Mouse (Mus musculus) liver, postnatal 0 days (tissue): ENCODE measurements around the gene Rffl. TPM values are rescaled to one million over a fixed set of nuclear protein-coding genes. Genes with fewer than 3 reads are reported as not detected.
"Not testable (repeated sequence)": the region's sequence is repeated elsewhere in the genome, so short reads cannot be mapped to it uniquely, and the experiment has no call there.

Experiments used
- ATAC-seq: fragments of 200-750 bp; cut with Nextera tagmentation; 2 replicates; pipeline ENCODE4 v1.8.0; 2017; ENCODE audit warnings: mild to moderate bottlenecking, moderate library complexity
- DNase-seq: peaks from one replicate; pipeline ENCODE4 v3.0.0-alpha.2; 2016
- H3K27ac ChIP-seq: fragments of 300-500 bp; sonication (generic); 2 replicates; pipeline ENCODE4 v1.5.1; 2014; ENCODE audit warnings: antibody characterized with exemption, moderate library complexity, mild to moderate bottlenecking, low read depth
- H3K27me3 ChIP-seq: fragments of 300-500 bp; sonication (generic); 2 replicates; pipeline ENCODE4 v1.6.1; 2014; ENCODE audit warnings: low read length, control low read depth, mixed read lengths; ENCODE audit not compliant: insufficient read depth
- H3K36me3 ChIP-seq: fragments of 300-500 bp; sonication (generic); replicated peaks from 2 replicates; pipeline ENCODE4 v1.6.1; 2014; ENCODE audit warnings: mild to moderate bottlenecking, control low read depth, low read length, moderate library complexity, mixed read lengths; ENCODE audit not compliant: insufficient read depth
- H3K4me1 ChIP-seq: fragments of 300-500 bp; sonication (generic); 2 replicates; pipeline ENCODE4 v1.6.1; 2014; ENCODE audit warnings: antibody characterized with exemption, mild to moderate bottlenecking, control low read depth; ENCODE audit not compliant: insufficient read depth
- H3K4me2 ChIP-seq: fragments of 300-500 bp; sonication (generic); 2 replicates; pipeline ENCODE4 v1.6.1; 2014; ENCODE audit warnings: low read depth, mild to moderate bottlenecking, low read length, moderate library complexity, mixed read lengths
- H3K4me3 ChIP-seq: fragments of 300-500 bp; sonication (generic); 2 replicates; pipeline ENCODE4 v1.5.1; 2014; ENCODE audit warnings: low read depth, low read length
- H3K9ac ChIP-seq: fragments of 300-500 bp; sonication (generic); replicated peaks from 2 replicates; pipeline ENCODE4 v1.6.1; 2014; ENCODE audit warnings: mild to moderate bottlenecking, moderate library complexity
- H3K9me3 ChIP-seq: fragments of 300-500 bp; sonication (generic); 2 replicates; pipeline ENCODE4 v1.6.1; 2016; ENCODE audit warnings: mild to moderate bottlenecking, control low read depth, low read length, mixed read lengths
- CTCF ChIP-seq: sonication (generic); IDR thresholded peaks from 2 replicates; pipeline ENCODE4 v1.5.1; 2016; ENCODE audit warnings: antibody characterized with exemption, low read depth
- EP300 ChIP-seq: IDR thresholded peaks from 2 replicates; pipeline ENCODE4 v1.6.1; 2016; ENCODE audit warnings: antibody characterized with exemption, low read depth, mild to moderate bottlenecking
- WGBS: fragments of 180-500 bp; shearing (Covaris S2); extraction: QIAGEN DNeasy Blood & Tissue Kit; methylation state at CpG from one replicate; pipeline ENCODE4 v1.1.7; 2014; ENCODE audit not compliant: insufficient replicate concordance; 5-methylcytosine and 5-hydroxymethylcytosine counted together
- polyA plus RNA-seq: library from polyadenylated mRNA; unstranded; fragments of >200 nt; fragmentation: Nextera tagmentation; extraction: Ambion mirVana; gene quantifications from 2 replicates; pipeline ENCODE4 v1.2.1, GENCODE M21; 2015

Gene Rffl
- polyA plus RNA-seq, 1 experiment from 2014 or later: 11.3 TPM

- Histone ChIP-seq H3K9ac (peak overlapping the region; percentile 76), H3K4me2 (peak overlapping the region; percentile 80), H3K4me1 (peaks cover 39% of the 10 kb centered on the region), H3K27ac (peak overlapping the region; percentile 96), H3K4me3 (peak overlapping the region; percentile 44), H3K9me3 (no peaks in the 10 kb centered on the region), H3K27me3 (no peaks in the 10 kb centered on the region), H3K36me3 (peaks cover 7% of the 10 kb centered on the region; the same call in 1 of the 2 replicates)
- ATAC-seq (peak; percentile 95), DNase-seq (peak; percentile 88)
- TF ChIP-seq CTCF: peak; percentile 78
- no peak for TF ChIP-seq EP300
- 11% methylated on average over 16 of the region's 16 CpGs for WGBS
These were observed 25.5 kb downstream of the Rffl start for GRCm38 (mm10) chr11:82845415-82846078.

- 41% methylated on average over 11 of the region's 11 CpGs for WGBS
- Histone ChIP-seq H3K9me3 (no peaks in the 10 kb centered on the region), H3K27me3 (no peaks in the 10 kb centered on the region), H3K27ac (peak overlapping the region; percentile 96), H3K4me1 (peaks cover 36% of the 10 kb centered on the region), H3K9ac (peak overlapping the region; percentile 76), H3K36me3 (peaks cover 8% of the 10 kb centered on the region; the same call in 1 of the 2 replicates), H3K4me3 (peak overlapping the region; percentile 44), H3K4me2 (peak overlapping the region; percentile 80)
- DNase-seq (peak; percentile 26), ATAC-seq (no peak)
- no peak for TF ChIP-seq CTCF
- TF ChIP-seq EP300: no peak
These were observed 26.1 kb downstream of the Rffl start for GRCm38 (mm10) chr11:82844771-82845414.

GRCm38 (mm10) chr11:82838511-82838910 is 32.5 kb downstream of the Rffl start:
- H3K36me3 ChIP-seq: peaks cover 5% of the 10 kb centered on the region
- no peak overlapping the region for H3K9ac ChIP-seq
- ATAC-seq: no peak
- DNase-seq: no peak
- H3K9me3 ChIP-seq: no peaks in the 10 kb centered on the region
- no peak overlapping the region for H3K4me2 ChIP-seq
- no peaks in the 10 kb centered on the region for H3K27me3 ChIP-seq
- peaks cover 14% of the 10 kb centered on the region; the same call in 1 of the 2 replicates for H3K4me1 ChIP-seq
- 84% methylated on average over 5 of the region's 5 CpGs for WGBS
- H3K4me3 ChIP-seq: no peak overlapping the region
- H3K27ac ChIP-seq: no peak overlapping the region
- no peak for TF ChIP-seq EP300
- TF ChIP-seq CTCF: no peak

- peaks cover 9% of the 10 kb centered on the region; the same call in 1 of the 2 replicates for H3K4me1 ChIP-seq
- no peaks in the 10 kb centered on the region for H3K27me3 ChIP-seq
- TF ChIP-seq EP300 (no peak), CTCF (no peak)
- H3K36me3 ChIP-seq: peaks cover 5% of the 10 kb centered on the region
- no peak overlapping the region for H3K4me3 ChIP-seq
- DNase-seq (no peak), ATAC-seq (no peak)
- H3K27ac ChIP-seq: no peak overlapping the region
- WGBS: 58% methylated on average over 7 of the region's 7 CpGs
- H3K4me2 ChIP-seq: no peak overlapping the region
- no peaks in the 10 kb centered on the region for H3K9me3 ChIP-seq
- H3K9ac ChIP-seq: no peak overlapping the region
These were observed 33.2 kb downstream of the Rffl start for GRCm38 (mm10) chr11:82837848-82838247.

- H3K9me3 ChIP-seq: no peaks in the 10 kb centered on the region
- ATAC-seq (no peak), DNase-seq (no peak)
- H3K27ac ChIP-seq: no peak overlapping the region
- H3K4me3 ChIP-seq: no peak overlapping the region
- no peaks in the 10 kb centered on the region for H3K27me3 ChIP-seq
- TF ChIP-seq EP300 (no peak), CTCF (no peak)
- H3K9ac ChIP-seq: no peak overlapping the region
- 81% methylated on average over 7 of the region's 7 CpGs for WGBS
- peaks cover 7% of the 10 kb centered on the region for H3K36me3 ChIP-seq
- peaks cover 9% of the 10 kb centered on the region; the same call in 1 of the 2 replicates for H3K4me1 ChIP-seq
- no peak overlapping the region for H3K4me2 ChIP-seq
These were observed 33.8 kb downstream of the Rffl start for GRCm38 (mm10) chr11:82837192-82837591.

- no peak overlapping the region for H3K9ac ChIP-seq
- no peaks in the 10 kb centered on the region for H3K27me3 ChIP-seq
- H3K9me3 ChIP-seq: no peaks in the 10 kb centered on the region
- ATAC-seq: no peak
- peaks cover 14% of the 10 kb centered on the region for H3K36me3 ChIP-seq
- no peak overlapping the region for H3K4me3 ChIP-seq
- TF ChIP-seq EP300 (no peak), CTCF (no peak)
- H3K4me1 ChIP-seq: peaks cover 15% of the 10 kb centered on the region; the same call in 1 of the 2 replicates
- no peak overlapping the region for H3K27ac ChIP-seq
- DNase-seq: no peak
- 75% methylated on average over 11 of the region's 11 CpGs for WGBS
- no peak overlapping the region for H3K4me2 ChIP-seq
These were observed 35.2 kb downstream of the Rffl start for GRCm38 (mm10) chr11:82835616-82836432.

- H3K36me3 ChIP-seq: peaks cover 16% of the 10 kb centered on the region
- H3K4me1 ChIP-seq: peaks cover 15% of the 10 kb centered on the region; the same call in 1 of the 2 replicates
- not testable (repeated sequence) for H3K4me3 ChIP-seq, DNase-seq, ATAC-seq, H3K4me2 ChIP-seq, H3K27me3 ChIP-seq, H3K9me3 ChIP-seq, H3K9ac ChIP-seq
- WGBS: 67% methylated on average over 7 of the region's 7 CpGs
- H3K27ac ChIP-seq: peak overlapping the region; percentile 20; the same call in 1 of the 2 replicates
These were observed 36.7 kb downstream of the Rffl start for GRCm38 (mm10) chr11:82834359-82834758.
